Mouse (Mus musculus) cerebellum, adult 11 months (tissue): ENCODE results near the gene Il19.
A peak's percentile ranks its signal among the peaks of the same experiment; 100 is the strongest.

ENCODE experiments used
- DNase-seq: peaks from one replicate; pipeline ENCODE4 v3.0.0; 2022

Il19 gene

GRCm38 (mm10) chr1:130940065-130940687 lies at the start of gene Il19:
Gene Il19, minus strand, starts transcription at chr1:130940115.
- DNase-seq: peak; percentile 12

- DNase-seq: no peak
Observed at GRCm38 (mm10) chr1:130989331-130989730, 49.4 kb upstream of the Il19 start.

- no peak for DNase-seq
Observed at GRCm38 (mm10) chr1:130987418-130987817, 47.5 kb upstream of the Il19 start.

- no peak for DNase-seq
Observed at GRCm38 (mm10) chr1:130987001-130987400, 47.1 kb upstream of the Il19 start.

GRCm38 (mm10) chr1:130984441-130984840 lies 44.5 kb upstream of the Il19 start:
- no peak for DNase-seq

GRCm38 (mm10) chr1:130979455-130979854 lies 39.5 kb upstream of the Il19 start:
- DNase-seq: peak; percentile 12

- DNase-seq: no peak
Observed at GRCm38 (mm10) chr1:130963891-130964290, 24.0 kb upstream of the Il19 start.

- no peak for DNase-seq
Observed at GRCm38 (mm10) chr1:130946920-130947319, 7.0 kb upstream of the Il19 start.

GRCm38 (mm10) chr1:130941801-130942200 lies 1.9 kb upstream of the Il19 start:
- no peak for DNase-seq

- no peak for DNase-seq
Observed at GRCm38 (mm10) chr1:130938192-130938591, 1.7 kb downstream of the Il19 start.

- no peak for DNase-seq
Observed at GRCm38 (mm10) chr1:130937170-130937569, 2.7 kb downstream of the Il19 start.

GRCm38 (mm10) chr1:130936351-130936750 lies 3.6 kb downstream of the Il19 start:
- DNase-seq: no peak

GRCm38 (mm10) chr1:130926484-130926883 lies 13.4 kb downstream of the Il19 start:
- no peak for DNase-seq

GRCm38 (mm10) chr1:130918323-130918980 lies 21.5 kb downstream of the Il19 start:
- DNase-seq: no peak

- DNase-seq: no peak
Observed at GRCm38 (mm10) chr1:130911401-130912010, 28.4 kb downstream of the Il19 start, which contains the start of gene Il20. Gene Il20, minus strand, starts transcription at chr1:130911451.

GRCm38 (mm10) chr1:130902505-130902904 lies 37.4 kb downstream of the Il19 start:
- DNase-seq: no peak

- no peak for DNase-seq
Observed at GRCm38 (mm10) chr1:130894468-130894867, 45.4 kb downstream of the Il19 start.

GRCm38 (mm10) chr1:130893329-130894040 lies 46.4 kb downstream of the Il19 start:
- DNase-seq: no peak

GRCm38 (mm10) chr1:130892446-130892845 lies 47.5 kb downstream of the Il19 start:
- no peak for DNase-seq

- no peak for DNase-seq
Observed at GRCm38 (mm10) chr1:130887354-130887753, 52.6 kb downstream of the Il19 start, which contains the start of gene Il24. Gene Il24, minus strand, starts transcription at chr1:130887454.

GRCm38 (mm10) chr1:130883146-130883545 lies 56.8 kb downstream of the Il19 start:
- DNase-seq: no peak
